Mouse (Mus musculus) liver, adult 2 months (tissue): ENCODE results near the gene Rph3al.

Source experiments
- CTCF ChIP-seq: fragments of 200-500 bp; IDR thresholded peaks from 2 replicates; pipeline ENCODE4 v1.5.1; 2011; ENCODE audit warnings: low read depth, low read length, control low read depth
- POLR2A ChIP-seq: fragments of 200-500 bp; IDR thresholded peaks from 2 replicates; pipeline ENCODE4 v1.6.1; 2011; ENCODE audit warnings: low read length, control low read depth; ENCODE audit not compliant: insufficient read depth; ENCODE audit errors: extremely low read depth

GRCm38 (mm10) chr11:75926431-75927312 lies 11.6 kb downstream of the Rph3al start:
- TF ChIP-seq CTCF: no peak
- TF ChIP-seq POLR2A: no peak
